Mouse (Mus musculus): ENCODE results near the gene Oosp2. TPM values are rescaled to one million over a fixed set of nuclear protein-coding genes. Genes with fewer than 3 reads are reported as not detected.

The Oosp2 gene
- polyA plus RNA-seq, 1 experiment from 2014 or later = not detected

DNA sequence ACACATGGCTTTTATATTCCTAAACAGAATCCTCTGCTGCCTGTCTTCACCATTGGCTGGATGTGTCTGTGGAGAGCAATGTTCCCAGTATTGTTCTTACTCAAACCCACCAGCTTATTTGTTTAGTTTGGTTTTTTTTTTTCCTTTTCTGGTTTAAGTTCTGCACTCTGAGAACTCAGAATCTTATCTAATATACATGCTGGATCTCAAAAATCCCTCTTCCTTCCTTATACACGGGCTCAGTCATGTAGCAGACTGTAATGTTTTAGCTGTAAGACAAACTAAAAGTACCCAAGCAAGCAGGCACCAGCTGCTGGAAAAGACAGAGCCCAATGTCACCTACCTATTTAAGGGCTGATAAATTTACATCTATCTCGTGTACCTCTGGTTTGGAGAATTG lies 45.6 kb downstream of the Oosp2 start:
- H3K27ac ChIP-seq (ENCODE audit: low read depth, low read length) = no peak overlapping the region
- no peak overlapping the region for H3K4me2 ChIP-seq (ENCODE audit: low read depth)
- H3K9ac ChIP-seq (ENCODE audit: low read length) = no peak overlapping the region
- H3K4me1 ChIP-seq (ENCODE audit: control insufficient read depth, insufficient read depth, low read length) = no peaks in the 10 kb centered on the region
- H3K9me3 ChIP-seq (ENCODE audit: control insufficient read depth, low read length) = no peaks in the 10 kb centered on the region
- no peaks in the 10 kb centered on the region for H3K27me3 ChIP-seq (ENCODE audit: control insufficient read depth, insufficient read depth, low read length)
- ATAC-seq (ENCODE audit: insufficient read depth, low FRiP score, low TSS enrichment) = no peak
- DNase-seq (ENCODE audit: low spot score) = no peak
- H3K36me3 ChIP-seq (ENCODE audit: control insufficient read depth, insufficient read depth, low read length) = no peaks in the 10 kb centered on the region
- WGBS = 81% methylated on average over 2 of the region's 2 CpGs
- H3K4me3 ChIP-seq (ENCODE audit: low read depth, low read length) = no peak overlapping the region

DNA sequence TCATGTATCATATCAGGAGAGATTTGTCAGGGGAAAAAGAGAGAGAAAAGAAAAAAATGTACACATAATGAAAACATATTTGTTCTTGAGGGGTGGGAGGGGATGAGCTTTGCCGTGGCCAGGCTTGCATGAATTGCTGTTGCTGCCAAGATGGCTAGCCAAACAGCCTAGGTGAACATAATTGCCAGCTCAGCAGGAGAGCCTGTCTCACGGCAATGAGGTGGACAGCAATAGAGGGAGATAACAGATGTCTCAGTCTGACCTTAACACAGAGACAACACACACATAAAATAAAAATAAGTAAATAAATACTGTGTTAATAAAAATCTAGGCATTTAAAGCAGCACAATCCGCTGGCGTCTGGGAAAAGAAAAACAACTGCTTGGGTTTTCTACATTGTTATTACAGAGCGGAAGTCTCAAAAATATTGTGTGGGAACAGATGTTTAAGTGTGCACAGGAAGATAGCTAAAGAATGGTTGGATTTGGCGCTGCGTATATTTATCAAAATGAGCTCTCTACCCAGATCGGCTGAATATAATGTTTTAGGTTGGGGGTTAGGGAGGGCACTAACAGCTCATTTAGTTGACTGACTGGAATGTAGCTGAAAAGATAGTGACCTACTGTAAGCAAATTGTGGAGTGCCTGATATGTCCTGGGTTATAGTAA lies 46.4 kb downstream of the Oosp2 start:
- H3K27ac ChIP-seq (ENCODE audit: low read depth, low read length) = no peak overlapping the region
- no peaks in the 10 kb centered on the region for H3K4me1 ChIP-seq (ENCODE audit: control insufficient read depth, insufficient read depth, low read length)
- no peaks in the 10 kb centered on the region for H3K27me3 ChIP-seq (ENCODE audit: control insufficient read depth, insufficient read depth, low read length)
- H3K4me2 ChIP-seq (ENCODE audit: low read depth) = no peak overlapping the region
- ATAC-seq (ENCODE audit: insufficient read depth, low FRiP score, low TSS enrichment) (no peak), DNase-seq (ENCODE audit: low spot score) (no peak)
- no peaks in the 10 kb centered on the region for H3K9me3 ChIP-seq (ENCODE audit: control insufficient read depth, low read length)
- H3K36me3 ChIP-seq (ENCODE audit: control insufficient read depth, insufficient read depth, low read length) = no peaks in the 10 kb centered on the region
- no peak overlapping the region for H3K9ac ChIP-seq (ENCODE audit: low read length)
- 77% methylated on average over 8 of the region's 8 CpGs for WGBS
- no peak overlapping the region for H3K4me3 ChIP-seq (ENCODE audit: low read depth, low read length)

DNA sequence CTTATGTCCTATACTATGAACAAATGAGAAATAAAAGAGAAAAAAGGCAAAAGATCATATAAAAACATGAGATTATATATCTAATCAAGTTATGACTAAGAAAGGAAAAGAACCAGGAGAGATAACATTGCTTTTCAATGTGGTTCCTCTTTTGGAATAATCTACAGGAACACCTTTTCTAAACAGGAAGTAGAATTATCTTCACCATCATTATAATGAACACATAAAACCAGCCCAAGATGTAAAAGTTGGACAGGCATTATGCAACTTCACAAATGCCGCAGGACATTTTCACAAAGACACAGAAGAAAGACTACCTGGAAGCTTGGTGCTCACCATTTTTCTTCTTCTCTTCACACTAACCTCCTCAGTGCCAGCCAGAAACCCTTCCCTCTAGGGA lies 47.3 kb downstream of the Oosp2 start:
- 92% methylated on average over 1 of the region's 1 CpGs for WGBS
- no peak overlapping the region for H3K4me3 ChIP-seq (ENCODE audit: low read depth, low read length)
- no peak overlapping the region for H3K4me2 ChIP-seq (ENCODE audit: low read depth)
- no peaks in the 10 kb centered on the region for H3K36me3 ChIP-seq (ENCODE audit: control insufficient read depth, insufficient read depth, low read length)
- no peaks in the 10 kb centered on the region for H3K27me3 ChIP-seq (ENCODE audit: control insufficient read depth, insufficient read depth, low read length)
- H3K4me1 ChIP-seq (ENCODE audit: control insufficient read depth, insufficient read depth, low read length) = no peaks in the 10 kb centered on the region
- H3K9ac ChIP-seq (ENCODE audit: low read length) = no peak overlapping the region
- ATAC-seq (ENCODE audit: insufficient read depth, low FRiP score, low TSS enrichment) = no peak
- DNase-seq (ENCODE audit: low spot score) = no peak
- H3K27ac ChIP-seq (ENCODE audit: low read depth, low read length) = no peak overlapping the region
- no peaks in the 10 kb centered on the region for H3K9me3 ChIP-seq (ENCODE audit: control insufficient read depth, low read length)

DNA sequence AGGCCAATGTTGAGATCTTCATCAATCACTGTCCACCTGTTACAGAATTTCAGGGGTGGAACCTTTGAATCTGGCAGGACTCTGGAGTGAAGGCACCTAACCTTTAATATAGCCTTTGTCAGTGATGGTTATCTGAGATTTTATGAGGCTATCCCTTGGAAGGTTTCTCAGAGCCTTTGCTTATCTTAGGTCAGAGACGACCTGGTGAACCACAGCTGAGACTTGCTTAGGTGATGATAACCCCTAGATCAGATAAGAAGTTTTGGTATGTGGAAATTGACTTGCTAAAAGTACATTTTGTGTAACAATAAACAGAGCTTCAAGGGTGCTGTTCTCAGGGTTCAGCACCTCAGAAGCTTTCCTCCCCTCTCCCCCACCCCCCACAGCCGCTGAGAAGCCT lies 48.1 kb downstream of the Oosp2 start:
- no peak overlapping the region for H3K27ac ChIP-seq (ENCODE audit: low read depth, low read length)
- DNase-seq (ENCODE audit: low spot score) = no peak
- no peaks in the 10 kb centered on the region for H3K4me1 ChIP-seq (ENCODE audit: control insufficient read depth, insufficient read depth, low read length)
- no peak overlapping the region for H3K4me2 ChIP-seq (ENCODE audit: low read depth)
- ATAC-seq (ENCODE audit: insufficient read depth, low FRiP score, low TSS enrichment) = no peak
- no peaks in the 10 kb centered on the region for H3K9me3 ChIP-seq (ENCODE audit: control insufficient read depth, low read length)
- H3K27me3 ChIP-seq (ENCODE audit: control insufficient read depth, insufficient read depth, low read length) = no peaks in the 10 kb centered on the region
- no peak overlapping the region for H3K9ac ChIP-seq (ENCODE audit: low read length)
- WGBS = 67% methylated on average over 2 of the region's 2 CpGs
- no peak overlapping the region for H3K4me3 ChIP-seq (ENCODE audit: low read depth, low read length)
- H3K36me3 ChIP-seq (ENCODE audit: control insufficient read depth, insufficient read depth, low read length) = no peaks in the 10 kb centered on the region

DNA sequence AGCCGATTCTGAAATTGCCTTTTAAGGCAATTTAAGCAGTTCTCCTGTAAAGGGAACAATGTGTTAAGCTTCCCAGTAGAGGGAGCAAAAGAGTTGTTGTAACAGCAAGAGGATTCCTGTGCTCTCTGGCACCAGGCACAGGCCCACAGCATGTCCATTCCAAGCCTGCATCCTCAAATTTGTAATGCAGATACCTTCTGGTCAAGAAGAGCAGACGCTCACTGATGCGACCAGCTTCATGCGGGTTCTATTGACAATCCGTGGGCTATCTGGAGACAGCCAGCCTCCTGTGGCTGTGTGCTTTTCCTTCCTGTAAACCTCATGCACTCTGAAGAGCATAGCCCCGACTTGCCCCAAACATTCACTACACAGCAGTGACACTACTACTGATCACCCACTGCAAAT lies 48.8 kb downstream of the Oosp2 start:
- Histone ChIP-seq H3K4me3 (ENCODE audit: low read depth, low read length) (no peak overlapping the region), H3K9ac (ENCODE audit: low read length) (no peak overlapping the region), H3K27me3 (ENCODE audit: control insufficient read depth, insufficient read depth, low read length) (no peaks in the 10 kb centered on the region), H3K36me3 (ENCODE audit: control insufficient read depth, insufficient read depth, low read length) (no peaks in the 10 kb centered on the region), H3K4me2 (ENCODE audit: low read depth) (no peak overlapping the region), H3K9me3 (ENCODE audit: control insufficient read depth, low read length) (no peaks in the 10 kb centered on the region), H3K27ac (ENCODE audit: low read depth, low read length) (no peak overlapping the region), H3K4me1 (ENCODE audit: control insufficient read depth, insufficient read depth, low read length) (no peaks in the 10 kb centered on the region)
- DNase-seq (ENCODE audit: low spot score) (peak; percentile 42), ATAC-seq (ENCODE audit: insufficient read depth, low FRiP score, low TSS enrichment) (no peak)
- WGBS = 31% methylated on average over 6 of the region's 6 CpGs

DNA sequence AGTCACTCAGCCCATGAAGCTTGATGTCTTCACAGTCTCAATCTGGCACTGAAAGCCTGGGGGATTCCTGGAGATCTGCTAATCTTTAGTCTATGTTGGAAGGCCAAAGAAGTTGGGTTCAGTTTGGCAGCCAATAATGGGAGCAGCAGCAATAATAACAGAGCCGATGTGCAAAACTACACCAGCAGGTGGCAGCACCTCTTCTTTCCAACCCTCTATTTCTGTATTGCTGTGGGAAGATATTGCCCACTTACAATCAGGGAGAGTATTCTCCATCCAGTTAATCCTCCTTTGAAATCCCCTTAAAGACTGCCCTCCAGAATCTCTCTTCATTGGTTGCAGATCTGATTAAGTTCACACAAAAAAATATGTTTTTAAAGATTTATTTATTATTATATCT lies 52.2 kb downstream of the Oosp2 start:
- Histone ChIP-seq H3K9me3 (ENCODE audit: control insufficient read depth, low read length) (no peaks in the 10 kb centered on the region), H3K9ac (ENCODE audit: low read length) (no peak overlapping the region), H3K27me3 (ENCODE audit: control insufficient read depth, insufficient read depth, low read length) (no peaks in the 10 kb centered on the region), H3K27ac (ENCODE audit: low read depth, low read length) (no peak overlapping the region), H3K4me2 (ENCODE audit: low read depth) (no peak overlapping the region), H3K4me3 (ENCODE audit: low read depth, low read length) (no peak overlapping the region), H3K36me3 (ENCODE audit: control insufficient read depth, insufficient read depth, low read length) (no peaks in the 10 kb centered on the region), H3K4me1 (ENCODE audit: control insufficient read depth, insufficient read depth, low read length) (no peaks in the 10 kb centered on the region)
- peak; percentile 56 for DNase-seq (ENCODE audit: low spot score)
- whole genome bisulfite sequencing = 21% methylated on average over 1 of the region's 1 CpGs
- ATAC-seq (ENCODE audit: insufficient read depth, low FRiP score, low TSS enrichment) = no peak

DNA sequence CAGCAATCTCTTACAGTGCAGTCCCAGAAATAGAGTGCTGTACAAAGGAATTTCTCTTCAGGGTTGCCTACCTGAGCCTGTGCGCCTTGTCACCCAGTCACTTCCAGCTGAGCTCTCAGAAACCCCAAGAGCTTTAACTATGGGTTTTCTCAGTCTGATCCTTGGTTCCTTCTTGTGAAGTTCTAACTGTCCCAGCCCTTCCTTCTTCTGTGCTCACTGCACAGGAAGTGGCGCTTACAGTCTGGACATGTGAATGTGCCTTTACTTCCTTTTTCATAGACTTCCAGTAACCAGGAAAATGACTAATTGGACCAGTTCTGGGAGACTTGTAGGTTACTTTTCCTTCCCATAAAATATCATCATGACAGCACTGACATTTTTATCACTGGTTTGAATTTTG lies 55.8 kb downstream of the Oosp2 start, which contains the start of gene Ms4a6d:
TSS of gene Ms4a6d (minus strand) at position 247 of the 400 bp plus-strand sequence.
- 90% methylated on average over 2 of the region's 2 CpGs for WGBS
- ATAC-seq (ENCODE audit: insufficient read depth, low FRiP score, low TSS enrichment) = no peak

DNA sequence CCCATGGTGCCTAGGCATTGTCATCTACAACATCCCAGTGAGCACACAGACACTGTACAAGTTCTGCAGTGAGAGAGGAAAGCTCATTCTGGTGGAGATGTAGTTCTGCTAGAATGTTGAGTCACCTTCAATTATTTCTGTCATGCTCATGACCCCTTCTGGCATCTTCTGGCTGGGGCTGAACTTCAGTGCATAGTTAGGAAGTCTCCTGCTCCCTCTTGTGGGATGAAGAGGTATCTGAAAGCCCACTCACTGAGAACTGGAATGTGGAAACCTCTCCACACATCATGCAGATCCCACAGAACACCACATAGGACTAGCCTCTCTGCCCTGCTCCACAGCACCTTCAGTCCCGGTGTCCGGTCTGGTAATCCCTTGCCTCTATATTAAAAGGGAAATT lies 58.3 kb downstream of the Oosp2 start:
- Histone ChIP-seq H3K4me2 (ENCODE audit: low read depth) (no peak overlapping the region), H3K27ac (ENCODE audit: low read depth, low read length) (no peak overlapping the region), H3K4me1 (ENCODE audit: control insufficient read depth, insufficient read depth, low read length) (no peaks in the 10 kb centered on the region), H3K4me3 (ENCODE audit: low read depth, low read length) (no peak overlapping the region), H3K36me3 (ENCODE audit: control insufficient read depth, insufficient read depth, low read length) (no peaks in the 10 kb centered on the region), H3K9ac (ENCODE audit: low read length) (no peak overlapping the region), H3K27me3 (ENCODE audit: control insufficient read depth, insufficient read depth, low read length) (no peaks in the 10 kb centered on the region), H3K9me3 (ENCODE audit: control insufficient read depth, low read length) (no peaks in the 10 kb centered on the region)
- DNase-seq (ENCODE audit: low spot score) (peak; percentile 10), ATAC-seq (ENCODE audit: insufficient read depth, low FRiP score, low TSS enrichment) (no peak)
- WGBS = 97% methylated on average over 2 of the region's 2 CpGs

More for the DNA sequence above, 55.8 kb downstream of the Oosp2 start, which contains the start of gene Ms4a6d:
- Histone ChIP-seq H3K4me2 (ENCODE audit: low read depth) (no peak within 1 kb of the TSS), H3K4me3 (ENCODE audit: low read depth, low read length) (no peak within 1 kb of the TSS), H3K9me3 (ENCODE audit: control insufficient read depth, low read length) (no peaks in the 10 kb centered on the region), H3K9ac (ENCODE audit: low read length) (no peak within 1 kb of the TSS), H3K36me3 (ENCODE audit: control insufficient read depth, insufficient read depth, low read length) (no peaks in the 10 kb centered on the region), H3K4me1 (ENCODE audit: control insufficient read depth, insufficient read depth, low read length) (no peaks in the 10 kb centered on the region), H3K27me3 (ENCODE audit: control insufficient read depth, insufficient read depth, low read length) (no peaks in the 10 kb centered on the region), H3K27ac (ENCODE audit: low read depth, low read length) (no peak within 1 kb of the TSS)
- DNase-seq (ENCODE audit: low spot score) = no peak

DNA sequence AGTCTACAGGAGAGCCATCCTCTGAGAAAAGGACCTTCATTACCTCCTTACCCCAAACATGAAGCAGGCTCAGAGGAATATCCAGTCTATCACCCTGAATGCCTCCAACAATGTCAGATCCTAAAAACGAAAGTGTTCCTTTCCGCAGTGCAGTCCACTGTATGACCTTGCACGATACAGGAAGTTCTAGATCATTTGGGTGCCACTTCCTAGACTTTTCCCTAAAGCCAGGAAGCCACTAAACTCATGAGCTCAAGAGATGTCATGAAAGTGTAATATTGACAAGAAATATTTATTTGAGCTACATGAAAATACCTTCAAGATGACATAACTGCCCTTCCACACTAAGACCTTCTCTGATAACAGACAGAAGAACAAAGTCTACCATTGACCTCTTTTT lies 59.0 kb downstream of the Oosp2 start:
- Histone ChIP-seq H3K36me3 (ENCODE audit: control insufficient read depth, insufficient read depth, low read length) (no peaks in the 10 kb centered on the region), H3K4me1 (ENCODE audit: control insufficient read depth, insufficient read depth, low read length) (no peaks in the 10 kb centered on the region), H3K9me3 (ENCODE audit: control insufficient read depth, low read length) (no peaks in the 10 kb centered on the region), H3K27me3 (ENCODE audit: control insufficient read depth, insufficient read depth, low read length) (no peaks in the 10 kb centered on the region), H3K9ac (ENCODE audit: low read length) (no peak overlapping the region), H3K4me3 (ENCODE audit: low read depth, low read length) (no peak overlapping the region), H3K27ac (ENCODE audit: low read depth, low read length) (no peak overlapping the region), H3K4me2 (ENCODE audit: low read depth) (no peak overlapping the region)
- no peak for ATAC-seq (ENCODE audit: insufficient read depth, low FRiP score, low TSS enrichment)
- 94% methylated on average over 3 of the region's 3 CpGs for WGBS
- DNase-seq (ENCODE audit: low spot score) = no peak
